Mouse (Mus musculus): ENCODE results near the gene Rims1.

The Rims1 gene

DNA sequence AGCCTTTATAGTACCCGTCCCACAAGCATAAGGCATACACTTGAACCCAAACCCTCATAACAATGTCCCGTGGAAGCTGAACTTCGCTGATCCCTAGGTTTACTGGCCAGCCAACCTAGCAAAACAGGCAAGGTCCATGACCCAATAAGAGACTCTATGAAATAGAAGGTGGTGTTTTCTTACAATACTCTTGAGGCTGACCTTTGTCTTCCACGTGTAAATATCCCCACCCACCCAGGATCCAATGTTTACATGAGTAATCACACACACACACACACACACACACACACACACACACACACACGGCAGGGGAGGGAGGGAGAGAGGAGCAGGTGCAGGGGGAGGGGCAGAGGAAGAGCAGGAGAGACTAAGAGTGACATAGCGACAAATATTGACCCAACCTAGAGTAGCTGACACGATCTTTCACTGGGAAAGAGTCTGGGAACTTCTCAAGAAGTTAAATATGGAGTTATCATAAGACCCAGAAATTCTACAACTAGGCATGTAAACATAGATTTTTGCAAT lies 217.9 kb downstream of the Rims1 start:
- no peak for DNase-seq (ENCODE audit: low read depth, low spot score)

DNA sequence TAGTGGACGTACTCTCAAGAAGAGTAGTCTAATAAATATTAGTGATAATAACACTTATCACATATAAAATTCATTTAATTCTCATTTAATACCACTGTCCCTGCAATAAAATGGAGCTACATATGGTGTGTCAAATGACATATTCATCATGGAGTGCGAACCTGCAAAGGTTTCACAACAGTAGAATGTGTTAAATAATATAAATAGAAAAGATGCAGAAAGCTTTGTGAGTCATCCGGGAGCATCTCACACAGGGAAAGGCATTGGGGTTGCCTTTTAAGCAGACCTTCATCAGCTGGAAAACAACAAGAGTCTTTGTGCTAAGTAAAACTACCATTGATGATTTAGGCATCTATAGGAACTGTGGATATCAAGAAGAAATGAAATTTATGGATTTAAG lies 220.2 kb downstream of the Rims1 start:
- DNase-seq (ENCODE audit: low read depth, low spot score), result no peak

DNA sequence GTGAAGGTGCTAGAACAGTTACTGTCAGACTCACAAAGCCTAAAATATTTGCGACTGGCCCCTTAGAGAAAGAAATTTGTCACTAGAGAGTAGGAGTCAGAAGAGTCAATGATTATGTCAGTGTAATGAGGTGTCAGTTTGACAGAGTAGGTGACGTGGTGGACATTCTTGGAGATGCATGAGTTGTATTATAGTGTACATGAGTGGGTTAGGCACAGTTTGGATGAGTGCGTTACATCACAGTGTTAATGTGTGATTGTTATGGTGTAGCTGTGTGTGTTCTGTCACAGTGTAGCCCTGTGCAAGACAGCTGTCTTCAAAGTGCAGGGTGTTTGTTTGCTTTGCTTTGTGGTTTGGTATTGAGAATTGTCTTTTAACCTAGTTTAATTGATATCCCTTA lies 226.3 kb downstream of the Rims1 start:
- DNase-seq (ENCODE audit: low read depth, low spot score), result no peak

DNA sequence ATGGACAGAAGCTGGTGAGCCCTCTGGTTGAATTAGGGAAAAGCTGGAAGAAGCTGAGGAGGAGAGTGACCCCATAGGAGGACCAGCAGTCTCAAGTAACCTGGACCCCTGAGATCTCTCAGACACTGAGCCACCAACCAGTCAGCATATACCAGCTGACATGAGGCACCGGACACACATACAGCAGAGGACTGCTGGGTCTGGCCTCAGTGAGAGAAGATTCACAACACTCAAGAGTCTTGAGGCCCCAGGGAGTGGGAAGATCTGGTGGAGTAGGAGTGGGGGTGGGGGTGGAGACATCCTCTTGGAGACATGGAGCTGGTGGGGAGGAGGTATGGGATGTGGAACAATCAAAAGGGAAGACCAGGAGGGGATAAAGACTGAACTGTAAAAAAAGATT lies 233.1 kb downstream of the Rims1 start:
- no peak for DNase-seq (ENCODE audit: low read depth, low spot score)

DNA sequence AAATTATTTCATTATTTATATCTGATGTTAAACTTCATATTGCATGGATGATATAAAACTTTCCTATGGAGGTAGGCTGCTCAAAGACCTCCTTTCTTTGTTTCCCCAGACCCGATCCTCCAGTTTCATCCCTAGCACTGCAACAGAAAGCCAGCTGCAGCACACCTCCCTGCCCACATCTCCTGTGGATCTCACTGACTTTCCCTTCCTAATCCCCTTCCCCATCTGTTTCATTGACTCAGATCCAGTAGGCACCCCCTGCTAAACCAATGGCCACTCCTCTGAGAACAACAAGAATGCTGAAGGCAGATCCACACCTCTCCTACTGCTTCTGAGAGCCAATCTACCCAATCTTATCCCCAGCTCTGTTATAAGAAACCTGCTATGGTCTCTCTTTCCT lies 259.5 kb downstream of the Rims1 start:
- no peak for DNase-seq (ENCODE audit: low read depth, low spot score)

DNA sequence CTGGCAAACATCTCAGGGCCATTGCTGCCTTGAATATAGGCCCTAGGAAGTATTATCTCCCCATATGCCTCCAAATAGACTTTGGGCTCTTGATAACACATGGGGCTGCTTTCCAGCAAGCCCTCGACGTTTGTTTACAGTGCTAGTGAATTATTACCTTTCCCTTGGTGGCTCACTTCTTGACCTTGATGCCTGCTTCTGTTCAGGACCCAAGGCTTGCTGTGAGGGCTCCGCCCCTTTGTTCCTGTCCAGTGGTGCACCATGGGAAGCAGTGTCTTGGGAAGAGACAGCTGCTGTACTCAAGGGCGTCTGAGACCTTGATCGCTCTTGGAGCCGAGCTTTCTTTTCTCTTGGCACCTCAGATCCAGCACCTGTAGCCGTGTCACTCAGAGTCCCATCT lies 267.7 kb downstream of the Rims1 start:
- no peak for DNase-seq (ENCODE audit: low read depth, low spot score)

DNA sequence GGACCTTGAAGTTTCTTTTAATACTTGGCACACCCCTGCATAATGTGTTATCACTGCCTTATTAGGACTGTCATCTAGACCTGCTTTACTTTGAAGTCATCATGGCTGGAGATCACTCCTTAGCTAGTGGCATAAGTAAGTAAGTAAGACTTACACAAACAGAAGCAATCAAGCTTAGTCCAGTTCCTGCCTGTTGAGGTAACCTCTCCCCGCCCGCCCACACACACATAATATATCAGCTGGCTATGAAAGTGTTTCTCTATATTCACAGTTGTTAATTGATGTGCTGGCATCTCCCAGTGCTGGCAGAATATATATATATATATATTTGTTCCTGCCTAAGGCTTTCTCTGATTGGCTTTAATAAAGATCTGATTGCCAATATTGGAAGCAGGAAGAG lies 269.0 kb downstream of the Rims1 start:
- no peak for DNase-seq (ENCODE audit: low read depth, low spot score)

DNA sequence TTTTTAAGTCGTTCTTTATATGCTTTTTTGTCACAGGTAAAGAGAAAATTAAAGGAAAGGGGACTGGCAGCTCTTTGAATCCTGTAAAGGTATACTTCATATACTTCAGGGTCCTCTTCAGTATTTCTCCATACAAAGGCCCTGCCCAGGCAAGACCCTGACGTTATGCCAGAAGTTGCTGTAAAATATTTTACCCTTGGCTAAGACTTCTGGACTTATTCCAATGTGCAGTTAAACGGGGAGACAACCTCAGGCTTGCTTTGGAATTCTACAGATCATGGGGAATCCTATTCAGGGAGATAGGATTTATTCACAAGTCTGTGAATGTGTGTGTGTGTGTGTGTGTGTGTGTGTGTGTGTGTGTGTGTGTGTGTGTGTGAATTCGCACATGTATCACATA lies 270.7 kb downstream of the Rims1 start:
- DNase-seq (ENCODE audit: low read depth, low spot score), result no peak

DNA sequence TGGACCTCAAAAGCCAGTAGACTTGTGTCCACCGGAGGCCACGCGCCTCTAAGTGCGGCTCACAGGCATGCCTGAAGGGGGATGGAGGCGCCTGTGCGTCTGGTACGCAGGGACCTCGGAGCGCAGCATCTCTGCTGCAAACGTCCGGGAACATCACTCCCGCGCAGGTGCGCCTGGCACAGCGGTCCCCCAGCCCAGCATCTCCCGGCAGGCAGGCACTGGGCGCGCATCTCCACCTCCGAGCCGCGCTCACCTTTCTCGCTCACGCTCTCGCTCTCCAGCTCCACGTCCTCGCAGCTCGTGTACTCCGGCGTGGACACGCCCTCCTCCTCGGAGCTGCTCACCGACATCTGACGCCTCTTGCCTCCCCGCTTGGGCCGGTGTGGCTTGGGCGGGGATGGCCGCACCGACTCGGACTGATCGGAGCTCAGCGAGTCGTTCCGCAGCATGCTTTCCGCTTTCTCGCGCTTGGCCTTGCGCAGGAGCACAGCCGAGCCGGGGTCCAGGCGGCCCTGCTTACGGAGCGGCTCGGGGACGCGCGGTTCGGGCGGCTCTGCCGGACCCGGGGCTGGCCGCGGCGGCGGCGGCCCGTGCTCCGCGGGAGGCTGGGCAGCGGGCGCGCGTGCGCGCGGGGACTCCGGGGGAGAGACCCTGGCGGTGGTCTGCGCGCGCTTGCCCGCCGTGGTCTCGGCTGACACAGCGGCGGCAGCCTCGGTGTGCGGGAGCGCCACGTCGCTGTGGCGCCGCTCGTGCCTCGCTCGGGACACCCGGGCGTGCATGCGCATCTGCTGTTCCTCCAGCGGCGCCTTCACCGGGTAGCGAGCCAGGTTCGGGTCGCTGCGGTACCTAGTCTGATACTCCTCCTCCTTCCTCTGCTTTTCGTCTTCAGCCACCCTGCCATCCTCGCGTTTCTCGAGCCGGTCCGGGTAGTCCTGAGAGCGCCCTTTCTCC lies 272.4 kb downstream of the Rims1 start:
- DNase-seq (ENCODE audit: low read depth, low spot score), result no peak

DNA sequence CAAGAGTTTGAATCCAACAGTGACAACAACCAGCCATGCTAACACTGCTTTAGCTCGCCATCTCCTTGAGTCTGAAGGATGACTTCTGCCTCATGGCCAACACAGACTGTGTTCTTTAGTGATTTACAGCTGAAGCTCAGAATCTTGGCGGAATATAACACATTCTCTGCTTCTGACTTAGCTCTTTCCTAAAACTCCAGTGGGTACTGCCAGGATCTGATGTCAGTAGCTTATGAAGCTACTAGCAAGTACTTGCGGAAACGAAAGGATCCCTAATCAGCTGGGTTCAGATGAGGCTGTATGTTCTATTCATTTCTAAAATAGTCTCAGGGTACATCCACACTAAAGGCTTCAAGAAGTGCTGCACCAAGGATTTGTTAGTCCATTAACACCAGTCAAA lies 290.7 kb downstream of the Rims1 start:
- DNase-seq (ENCODE audit: low read depth, low spot score), result no peak

DNA sequence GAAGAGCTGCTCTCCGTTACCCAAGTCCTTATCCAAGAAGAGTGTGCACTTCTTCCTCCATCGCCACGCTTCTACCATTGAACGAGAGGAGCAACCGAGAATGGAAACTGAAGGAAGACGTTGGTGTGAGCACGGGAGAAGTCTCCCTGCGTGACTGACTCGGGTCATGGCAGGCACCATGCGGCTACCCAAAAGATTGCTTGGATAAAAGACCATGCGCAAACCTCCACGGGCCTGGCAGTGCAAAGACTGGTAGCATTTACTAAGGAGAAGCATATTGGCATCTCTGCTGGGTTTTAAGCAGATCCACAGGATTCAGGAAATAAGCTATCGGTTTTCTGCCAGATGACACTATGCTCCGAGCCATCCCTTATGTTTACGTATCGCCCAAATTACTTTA lies 293.4 kb downstream of the Rims1 start:
- DNase-seq (ENCODE audit: low read depth, low spot score), result no peak

DNA sequence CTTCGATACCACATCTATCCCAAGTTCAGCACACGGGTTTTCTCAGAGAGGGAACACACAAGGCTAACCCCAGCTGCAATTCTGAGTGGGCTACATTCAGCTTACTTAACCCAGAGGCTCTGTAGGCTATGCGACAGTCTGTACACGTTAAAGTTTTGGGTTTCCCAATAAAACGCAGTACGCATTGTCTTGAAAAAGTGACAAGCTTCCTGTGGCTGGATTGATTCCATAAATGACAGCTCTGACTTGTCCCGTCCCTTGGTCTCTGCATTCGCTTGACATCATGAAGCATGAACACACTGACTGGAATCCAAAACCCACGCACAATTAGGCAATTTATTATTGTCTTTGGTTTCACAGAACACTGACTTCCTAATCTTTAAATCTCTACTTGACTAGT lies 294.2 kb downstream of the Rims1 start:
- no peak for DNase-seq (ENCODE audit: low read depth, low spot score)

DNA sequence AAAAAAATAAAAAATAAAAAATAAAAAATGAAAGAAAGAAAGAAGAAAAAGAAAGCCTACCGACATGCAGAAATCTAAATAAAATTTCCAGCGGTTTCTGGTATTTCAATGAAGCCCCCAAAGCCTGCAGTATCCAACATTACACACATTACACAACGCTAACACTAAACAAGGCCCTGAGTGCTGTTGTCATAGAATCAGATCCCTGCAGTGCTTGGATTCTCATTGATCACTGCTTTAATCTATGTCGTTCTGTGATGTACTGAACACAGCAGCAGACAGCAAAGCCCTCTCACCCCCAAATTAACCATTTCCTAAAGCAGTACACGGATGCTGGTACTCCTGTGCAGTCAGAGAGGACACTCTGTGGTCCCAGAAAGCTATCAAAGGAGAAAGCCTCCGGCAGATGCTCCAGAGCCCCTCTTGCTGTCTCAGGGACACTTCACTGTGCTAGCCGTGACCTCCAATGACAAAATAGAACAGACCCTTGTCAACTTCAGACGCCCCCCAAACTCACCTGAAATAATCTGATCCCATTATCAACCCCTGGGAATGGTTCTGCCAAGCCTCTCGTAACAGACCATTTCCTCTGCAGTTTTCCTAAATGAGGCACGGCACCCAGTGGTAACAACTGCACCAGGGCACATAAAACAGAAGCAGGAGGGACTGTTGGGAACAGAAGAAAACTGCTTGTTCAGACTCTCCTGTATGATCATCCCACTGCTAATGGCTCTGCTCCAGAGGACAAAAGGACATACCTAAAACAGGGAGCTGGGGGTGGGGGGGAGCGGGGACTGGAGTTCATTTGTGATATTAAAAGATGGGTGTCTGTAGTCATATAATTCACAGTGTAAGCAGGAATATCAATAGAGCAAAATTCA lies 296.8 kb downstream of the Rims1 start:
- no peak for DNase-seq (ENCODE audit: low read depth, low spot score)

DNA sequence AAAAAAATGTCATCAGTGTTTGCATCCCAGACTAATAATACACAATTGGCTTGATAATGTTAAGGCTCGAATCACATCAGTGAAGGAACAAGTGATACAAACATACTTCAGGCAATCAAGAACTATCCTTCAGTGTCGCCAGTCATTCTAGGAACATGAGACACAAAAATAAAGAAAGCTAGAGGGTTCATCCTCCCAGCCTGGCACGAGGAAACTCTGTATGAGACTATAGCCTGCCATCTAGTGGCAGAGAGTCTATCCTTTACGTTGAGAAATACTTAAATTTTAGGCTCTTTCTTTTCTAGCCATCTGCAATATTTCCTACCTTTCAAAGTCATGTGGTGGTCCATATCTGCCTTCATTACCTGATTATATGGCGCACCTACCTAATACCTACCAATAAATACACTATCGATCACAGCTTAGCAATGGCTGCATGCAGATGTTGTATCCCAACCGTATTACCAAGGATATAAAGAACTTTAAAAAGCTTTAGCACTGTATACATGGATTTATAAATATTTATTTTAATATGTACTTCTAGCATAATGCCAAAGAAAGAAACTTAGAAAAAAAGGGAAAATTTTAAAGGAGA lies 318.4 kb downstream of the Rims1 start:
- DNase-seq (ENCODE audit: low read depth, low spot score), result no peak

DNA sequence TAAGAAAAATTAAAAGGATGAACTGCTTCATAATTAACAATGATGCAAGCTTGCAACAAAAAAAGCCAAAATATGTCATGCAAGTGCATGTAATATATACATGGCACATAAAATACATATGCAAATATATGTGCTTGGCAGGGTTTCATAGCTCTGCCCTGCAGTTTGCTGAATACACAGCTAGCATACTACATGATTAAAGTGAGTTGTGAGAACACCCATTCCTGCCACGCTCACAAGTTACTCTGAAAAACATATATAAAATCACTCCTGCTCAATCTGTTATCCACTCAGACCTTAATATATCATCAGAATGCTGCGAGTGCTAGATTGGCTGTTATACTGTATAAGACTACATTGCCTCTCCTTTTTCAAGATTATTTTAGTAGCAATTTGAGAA lies 329.6 kb downstream of the Rims1 start:
- no peak for DNase-seq (ENCODE audit: low read depth, low spot score)

DNA sequence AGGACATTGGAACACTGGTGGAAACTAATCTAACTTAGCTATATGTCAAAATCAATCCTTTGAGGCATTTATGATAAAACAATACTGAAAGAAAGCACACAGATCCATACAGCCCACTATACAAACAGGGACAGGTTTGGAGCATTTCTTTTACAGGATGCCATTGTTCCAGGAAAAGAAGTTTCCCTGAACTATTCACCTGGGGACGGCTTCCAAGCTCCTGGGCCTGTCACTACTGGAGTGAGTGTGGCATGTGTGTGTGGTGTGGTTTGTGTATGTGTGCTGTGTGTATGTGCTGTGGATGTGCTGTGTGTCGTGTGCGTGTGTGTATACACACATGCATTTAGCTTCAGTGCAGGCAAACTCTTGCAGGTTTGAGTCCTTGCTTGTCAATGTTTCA lies 338.8 kb downstream of the Rims1 start:
- no peak for DNase-seq (ENCODE audit: low read depth, low spot score)

DNA sequence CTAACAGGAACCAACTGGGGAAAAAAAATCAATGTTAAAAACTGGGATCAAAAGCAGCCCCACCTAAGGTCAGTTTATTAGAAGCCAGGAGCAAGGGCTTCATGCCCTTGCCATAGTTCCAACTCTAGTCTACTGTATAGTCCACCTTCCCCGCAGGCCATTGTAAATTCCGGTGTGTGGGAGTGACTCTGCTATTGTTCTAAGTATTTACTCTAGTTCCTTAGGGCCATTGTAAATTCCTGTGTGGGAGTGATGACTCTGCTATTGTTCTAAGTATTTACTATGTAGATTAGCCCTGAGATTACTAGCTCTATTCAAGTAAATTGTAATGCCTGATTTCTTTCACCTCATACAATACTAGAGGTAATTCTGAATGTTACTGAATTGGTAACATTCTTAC lies 339.2 kb downstream of the Rims1 start:
- DNase-seq (ENCODE audit: low read depth, low spot score), result no peak

DNA sequence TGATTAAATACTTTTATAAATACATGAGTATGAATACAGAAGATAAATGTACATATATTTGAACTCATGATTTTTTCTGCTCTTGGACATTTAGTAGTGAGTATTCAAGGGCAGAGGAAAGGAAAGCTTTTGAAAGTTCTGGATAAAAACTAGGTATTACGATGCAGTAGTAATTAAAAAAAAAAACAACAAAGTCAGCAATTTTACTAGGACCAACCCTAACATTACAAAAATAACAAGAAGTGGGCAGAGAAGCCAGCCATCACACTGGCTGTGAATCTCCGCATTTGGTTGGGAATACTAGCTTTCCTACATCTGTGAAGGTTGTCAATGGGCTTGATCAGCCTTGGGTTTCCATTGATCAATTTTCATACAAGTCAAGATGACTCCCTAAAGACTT lies 381.8 kb downstream of the Rims1 start:
- DNase-seq (ENCODE audit: low read depth, low spot score), result no peak

DNA sequence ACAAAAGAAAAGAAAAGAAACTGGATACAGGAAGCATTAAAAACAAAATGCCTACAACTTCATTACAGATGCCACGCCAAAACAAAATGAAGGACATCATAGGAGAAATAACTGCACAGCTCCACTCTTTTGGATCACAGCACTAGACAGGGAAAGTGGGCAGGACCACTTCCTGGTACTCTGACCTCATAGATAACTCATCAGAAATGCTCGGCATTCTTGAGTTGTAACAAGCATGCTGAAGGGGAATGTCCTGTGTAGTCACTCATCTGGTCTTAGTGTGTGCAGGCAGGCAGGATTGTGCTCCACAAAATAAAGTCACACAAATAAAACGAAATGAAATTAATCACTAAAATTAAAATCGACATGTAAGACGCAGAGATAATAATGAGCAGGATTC lies 383.7 kb downstream of the Rims1 start:
- DNase-seq (ENCODE audit: low read depth, low spot score), result no peak

DNA sequence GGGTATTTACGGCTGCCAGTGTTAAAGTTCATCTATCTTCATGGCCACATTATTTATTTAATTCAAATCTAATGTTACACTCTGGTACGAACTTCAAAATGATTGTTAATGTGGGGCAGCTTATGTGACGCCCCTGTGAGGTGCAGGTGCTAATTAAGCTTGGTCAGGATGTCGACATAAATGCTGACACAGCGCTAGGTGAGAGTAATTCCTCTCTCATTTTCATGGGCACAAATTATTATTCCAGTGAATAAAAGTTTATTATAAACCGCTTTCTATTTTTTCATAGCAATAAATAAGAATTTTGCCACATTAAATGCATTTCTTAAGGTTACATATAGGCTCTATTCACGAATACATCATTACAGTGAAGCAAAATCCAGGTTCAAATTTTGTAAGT lies 395.6 kb downstream of the Rims1 start:
- DNase-seq (ENCODE audit: low read depth, low spot score), result no peak

DNA sequence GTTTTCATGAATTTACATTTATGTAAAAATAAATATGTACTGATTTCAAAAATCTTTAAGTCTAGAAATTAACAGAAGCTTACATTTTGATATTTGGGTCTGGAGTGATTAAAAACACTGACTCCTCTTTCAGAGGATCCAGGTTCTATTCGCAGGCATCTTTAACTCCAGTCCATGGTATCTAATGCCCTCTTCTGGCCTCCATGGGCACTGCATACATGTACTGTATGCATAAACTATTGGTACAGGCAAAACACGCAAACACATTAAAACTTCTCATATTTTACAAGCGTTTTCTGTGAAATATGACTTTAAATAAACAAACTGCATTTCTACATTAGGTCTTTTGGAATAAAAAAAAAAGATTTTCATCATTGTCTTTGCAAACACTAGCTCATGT lies 419.4 kb downstream of the Rims1 start:
- DNase-seq (ENCODE audit: low read depth, low spot score), result no peak

DNA sequence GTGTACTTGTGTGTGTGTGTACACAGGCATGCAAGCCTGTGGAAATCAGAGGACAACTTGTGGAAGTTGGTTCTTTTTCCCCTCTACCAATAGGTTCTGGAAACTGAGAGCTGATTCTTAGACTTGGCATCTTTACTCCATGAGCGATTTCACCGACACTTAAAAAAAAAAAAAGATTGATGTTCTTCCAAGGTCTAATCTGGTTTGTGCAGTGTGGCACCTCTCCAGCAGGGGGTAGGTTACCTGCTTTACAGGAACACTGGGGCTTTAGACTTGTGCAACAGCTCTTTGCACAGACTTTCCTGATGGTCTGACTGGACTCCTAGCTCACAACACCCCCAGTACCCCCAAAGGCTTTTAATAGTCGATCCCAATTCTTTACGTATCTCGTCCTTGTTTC lies 428.1 kb downstream of the Rims1 start:
- DNase-seq (ENCODE audit: low read depth, low spot score), result no peak

All from c-Kit-negative CD71-positive TER-119-positive erythroid progenitor cells, embryonic 14.5 days (primary cell).